Mouse (Mus musculus) olfactory bulb, adult 2 months (tissue): ENCODE results near the gene Car2. TPM values are rescaled to one million over a fixed set of nuclear protein-coding genes. Genes with fewer than 3 reads are reported as not detected.

Experiments used
- H3K27ac ChIP-seq: fragments of 200-500 bp; 2 replicates; pipeline ENCODE4 v1.5.1; 2012; ENCODE audit warnings: low read depth, low read length; ENCODE audit not compliant: insufficient read depth
- H3K4me1 ChIP-seq: fragments of 200-500 bp; 2 replicates; pipeline ENCODE4 v1.6.1; 2012; ENCODE audit warnings: low read length; ENCODE audit not compliant: control insufficient read depth, insufficient read depth
- H3K4me3 ChIP-seq: fragments of 200-500 bp; 2 replicates; pipeline ENCODE4 v1.5.1; 2012; ENCODE audit warnings: mild to moderate bottlenecking, low read depth, low read length, moderate library complexity; ENCODE audit not compliant: insufficient read depth
- CTCF ChIP-seq: fragments of 200-500 bp; IDR thresholded peaks from 2 replicates; pipeline ENCODE4 v1.5.1; 2012; ENCODE audit warnings: low read depth, mild to moderate bottlenecking, low read length, moderate library complexity; ENCODE audit not compliant: insufficient read depth
- POLR2A ChIP-seq: fragments of 200-500 bp; IDR thresholded peaks from 2 replicates; pipeline ENCODE4 v1.6.1; 2012; ENCODE audit warnings: mild to moderate bottlenecking, low read depth, low read length, moderate library complexity; ENCODE audit not compliant: insufficient read depth
- WGBS: fragments of 180-500 bp; shearing (Covaris S2); methylation state at CpG from one replicate; pipeline ENCODE4 v1.1.7; 2018; 5-methylcytosine and 5-hydroxymethylcytosine counted together
- polyA plus RNA-seq: library from polyadenylated mRNA; stranded (reverse); fragments of >200 nt; gene quantifications from 2 replicates; pipeline ENCODE4 v1.2.4, GENCODE M21; 2012; ENCODE audit warnings: low replicate concordance; ENCODE audit not compliant: missing spikeins, insufficient read depth, insufficient read length

The Car2 gene
- polyA plus RNA-seq, 1 experiment: not detected

DNA sequence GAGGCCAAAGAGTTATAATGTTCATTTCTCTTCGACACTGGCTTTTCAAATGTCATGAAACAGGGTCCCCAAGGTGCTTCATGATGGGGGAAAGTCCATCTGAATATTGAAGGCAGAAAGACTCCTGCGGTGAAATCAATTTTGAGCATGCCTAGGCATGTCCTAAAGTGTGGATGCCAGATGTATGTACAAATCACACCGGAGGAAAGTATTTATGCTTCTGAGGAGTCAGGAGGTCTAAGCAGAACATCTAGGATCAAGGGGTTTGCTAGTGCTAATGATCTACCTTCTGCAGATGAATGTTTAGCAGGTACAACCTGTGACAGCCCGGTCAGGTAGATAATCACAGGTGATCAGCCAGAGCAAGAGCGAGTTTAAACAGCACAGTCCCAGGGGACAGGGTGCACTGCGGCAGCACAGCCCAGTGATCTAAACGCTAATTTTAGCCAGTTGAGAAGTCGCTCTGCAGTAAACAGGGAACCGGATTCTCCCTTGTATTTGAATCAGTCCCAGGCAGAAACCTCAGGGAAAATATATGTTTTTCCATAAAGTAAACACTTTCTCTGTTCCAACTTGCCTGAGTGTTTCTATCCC lies 9.7 kb upstream of the Car2 start:
- H3K4me1 ChIP-seq: no peaks in the 10 kb centered on the region
- WGBS: 86% methylated on average over 9 of the region's 9 CpGs
- no peak for TF ChIP-seq POLR2A
- TF ChIP-seq CTCF: no peak
- no peak overlapping the region for H3K4me3 ChIP-seq
- no peak overlapping the region for H3K27ac ChIP-seq

DNA sequence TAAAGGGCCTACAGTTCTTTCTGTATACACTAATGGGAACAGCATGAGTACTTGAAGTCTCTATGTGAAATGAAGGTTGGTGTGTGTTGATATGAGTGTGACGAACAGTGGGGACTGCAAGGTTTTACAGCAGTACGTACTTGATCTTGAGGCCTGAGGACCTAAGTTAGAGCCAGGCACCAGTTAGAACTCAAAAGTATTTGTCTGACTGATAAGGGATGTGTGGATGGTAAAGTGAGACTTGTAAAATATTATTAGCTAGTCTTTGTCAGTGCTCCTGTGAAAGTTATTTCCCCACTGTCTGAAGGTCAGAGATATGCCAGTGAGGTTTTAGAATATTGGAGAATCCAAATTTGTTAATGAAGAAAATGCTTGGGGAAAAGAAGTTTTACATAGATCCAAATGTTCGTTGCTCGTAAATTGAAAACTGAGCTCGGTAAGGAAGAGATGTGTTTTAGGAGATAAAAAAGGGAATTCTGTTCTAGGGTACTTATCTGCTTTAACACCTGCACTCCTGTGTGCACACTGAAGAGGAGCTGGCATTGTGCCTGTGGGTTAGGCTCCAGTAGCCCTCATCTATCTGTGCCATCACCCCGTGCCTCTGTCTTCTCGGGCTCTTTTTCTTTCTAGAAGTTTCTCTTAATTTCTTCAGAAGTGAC lies 8.7 kb upstream of the Car2 start:
- H3K4me3 ChIP-seq: no peak overlapping the region
- WGBS: 94% methylated on average over 7 of the region's 7 CpGs
- H3K27ac ChIP-seq: no peak overlapping the region
- no peaks in the 10 kb centered on the region for H3K4me1 ChIP-seq
- TF ChIP-seq POLR2A: no peak
- TF ChIP-seq CTCF: no peak

DNA sequence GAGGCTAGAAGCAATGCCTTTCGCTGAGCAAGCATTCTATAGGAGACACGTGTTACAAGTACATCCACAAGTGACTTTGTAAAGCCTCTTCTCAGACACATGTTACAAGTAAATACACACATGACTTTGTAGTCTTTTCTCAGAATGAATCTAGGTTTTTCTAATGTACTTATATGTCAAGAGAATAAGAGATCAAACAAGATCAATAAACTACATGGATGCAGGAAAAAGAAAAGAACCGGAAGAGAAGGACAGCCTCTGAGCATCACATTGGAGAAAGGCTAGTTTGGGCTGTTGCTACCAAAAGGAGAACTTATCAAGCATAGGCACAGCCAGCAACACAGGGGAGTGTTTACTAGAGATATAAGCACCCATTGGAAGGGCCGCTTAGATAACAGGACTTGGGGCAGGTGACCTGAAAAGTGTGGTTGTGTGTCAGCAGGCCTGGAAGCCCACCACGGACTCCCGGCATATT lies 7.3 kb upstream of the Car2 start:
- TF ChIP-seq CTCF: no peak
- TF ChIP-seq POLR2A: no peak

DNA sequence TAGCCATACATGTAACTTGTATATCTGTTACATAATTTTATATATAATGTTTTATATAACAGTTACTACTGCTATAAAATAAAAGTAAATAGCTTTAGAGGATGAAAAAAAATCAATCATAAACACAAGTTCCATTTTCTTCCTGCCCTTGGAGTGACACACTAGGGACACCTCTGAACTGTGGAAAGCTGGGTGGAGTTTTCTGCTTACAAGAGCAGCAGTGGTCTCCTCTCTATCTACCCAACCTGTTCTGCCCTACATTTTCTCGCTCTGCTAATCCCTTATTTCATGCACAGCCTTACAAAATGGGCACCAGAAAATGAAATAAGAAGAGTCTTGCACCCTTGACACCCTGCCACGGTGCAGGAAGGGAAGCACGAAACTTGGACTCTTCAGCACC lies 6.8 kb upstream of the Car2 start:
- no peak for TF ChIP-seq POLR2A
- 92% methylated on average over 3 of the region's 3 CpGs for WGBS
- Histone ChIP-seq H3K4me3 (no peak overlapping the region), H3K27ac (no peak overlapping the region), H3K4me1 (no peaks in the 10 kb centered on the region)

More for the DNA sequence above, 7.3 kb upstream of the Car2 start:
- no peak overlapping the region for H3K4me3 ChIP-seq
- no peak overlapping the region for H3K27ac ChIP-seq
- H3K4me1 ChIP-seq: no peaks in the 10 kb centered on the region
- 82% methylated on average over 6 of the region's 6 CpGs for WGBS

DNA sequence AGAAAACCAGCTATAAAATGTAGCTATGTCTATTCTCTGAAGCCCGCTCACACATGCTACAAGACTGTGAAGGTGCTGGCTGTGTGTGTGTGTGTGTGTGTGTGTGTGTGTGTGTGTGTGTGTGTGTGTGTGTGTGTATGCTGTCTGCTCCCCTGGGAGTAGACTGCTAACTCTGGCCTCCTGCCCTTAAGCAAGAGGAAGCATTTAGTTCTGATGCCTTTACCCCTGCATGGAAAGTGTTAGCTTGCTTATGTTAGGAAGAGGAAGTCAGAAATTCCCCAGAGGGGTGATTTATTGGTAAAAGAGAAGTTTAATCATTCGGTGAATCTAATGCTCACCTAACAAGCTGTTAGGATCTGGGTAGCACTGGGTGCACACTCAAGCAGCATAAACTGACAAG lies 5.8 kb upstream of the Car2 start:
- H3K4me1 ChIP-seq: no peaks in the 10 kb centered on the region
- no peak overlapping the region for H3K4me3 ChIP-seq
- TF ChIP-seq POLR2A (no peak), CTCF (no peak)
- no peak overlapping the region for H3K27ac ChIP-seq
- WGBS: 82% methylated on average over 2 of the region's 2 CpGs

DNA sequence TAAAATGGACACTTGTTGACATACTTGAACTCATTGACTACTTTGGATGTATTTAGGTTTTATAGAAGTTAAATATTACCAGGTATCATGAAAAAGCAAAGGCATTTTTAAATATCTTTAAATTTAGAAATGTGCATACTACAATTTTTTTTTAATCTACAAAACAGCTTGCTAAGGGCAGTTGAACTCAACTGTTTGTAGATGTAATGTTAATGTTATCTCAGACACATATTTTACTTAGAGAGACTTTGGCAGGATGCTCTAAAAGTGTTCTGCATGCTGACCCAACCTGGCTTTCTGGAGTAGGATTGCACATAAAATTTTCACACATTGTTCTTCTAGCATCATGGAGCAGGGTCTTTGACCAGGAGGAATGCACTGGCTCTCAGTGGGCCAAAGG lies 4.1 kb upstream of the Car2 start:
- H3K4me3 ChIP-seq: no peak overlapping the region
- no peak for TF ChIP-seq CTCF
- TF ChIP-seq POLR2A: no peak
- no peaks in the 10 kb centered on the region for H3K4me1 ChIP-seq
- H3K27ac ChIP-seq: no peak overlapping the region

DNA sequence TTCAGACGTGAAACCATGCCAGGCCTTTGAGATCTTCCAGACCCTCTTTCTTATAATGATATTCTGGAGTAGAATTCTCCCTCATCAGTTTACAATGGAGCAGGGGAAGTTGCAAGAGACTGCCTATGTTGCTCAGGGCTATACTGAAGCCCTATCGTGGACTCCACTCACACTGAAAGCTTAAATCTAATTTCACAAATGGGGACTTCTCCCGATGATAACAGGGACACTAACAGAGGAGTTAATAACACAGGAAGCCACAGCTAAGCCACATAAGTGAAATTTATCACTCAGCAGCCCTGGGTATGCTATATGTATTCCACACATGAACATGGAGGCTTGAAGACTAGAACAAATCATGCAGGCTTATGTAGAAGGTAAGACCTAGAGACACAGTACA lies 3.3 kb upstream of the Car2 start:
- TF ChIP-seq CTCF (no peak), POLR2A (no peak)
- 78% methylated on average over 3 of the region's 3 CpGs for WGBS
- no peak overlapping the region for H3K27ac ChIP-seq
- H3K4me1 ChIP-seq: 0 out of 2 replicates have a peak, but pooled peaks cover 2% of the 10 kb centered on the region
- no peak overlapping the region for H3K4me3 ChIP-seq

DNA sequence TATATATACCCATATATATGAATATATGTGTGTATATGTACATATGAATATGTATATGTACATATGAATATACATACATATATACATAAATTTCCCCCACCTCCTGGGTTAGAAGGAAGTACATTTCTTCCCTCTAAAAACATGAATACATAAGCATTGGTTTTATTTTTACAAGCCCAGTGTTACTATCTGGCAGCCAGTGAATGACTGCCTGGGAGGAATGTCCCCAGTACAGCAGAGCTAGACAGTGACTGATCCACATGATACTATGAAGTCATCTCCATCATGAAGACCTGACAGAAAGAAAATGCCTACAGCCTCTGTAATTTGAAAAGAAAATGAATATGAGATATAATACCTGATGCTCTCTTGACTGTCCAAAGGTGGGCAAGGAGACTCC lies 1.2 kb upstream of the Car2 start:
- TF ChIP-seq POLR2A (no peak), CTCF (no peak)
- Histone ChIP-seq H3K4me1 (peaks cover 5% of the 10 kb centered on the region; the same call in 1 of the 2 replicates), H3K4me3 (no peak overlapping the region), H3K27ac (no peak overlapping the region)

DNA sequence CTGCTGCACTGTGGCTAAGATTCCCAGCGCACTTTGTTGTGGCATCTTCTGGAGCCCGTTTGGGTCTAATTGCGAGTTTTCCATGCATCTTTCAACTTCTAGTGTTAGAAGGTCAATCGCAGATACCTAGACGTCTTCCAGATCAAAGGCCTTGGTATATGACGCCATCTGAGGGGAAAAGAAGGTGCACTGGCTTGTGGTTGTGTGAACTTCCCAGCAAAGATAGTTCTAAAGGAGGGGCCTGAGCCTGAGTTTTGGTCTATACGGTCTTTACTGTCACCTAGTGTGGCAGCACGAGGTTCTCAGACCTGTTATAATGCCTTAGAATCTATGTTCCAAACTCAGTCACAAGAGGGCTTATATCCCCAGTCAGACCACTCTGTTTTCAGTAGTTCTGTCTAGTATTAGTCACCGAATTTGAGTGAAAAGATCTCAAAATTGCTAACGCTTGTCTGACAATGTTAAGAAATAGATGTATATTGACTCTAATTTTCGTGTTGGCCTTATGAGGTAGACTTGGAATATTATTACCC lies 1.1 kb downstream of the Car2 start:
- H3K4me3 ChIP-seq: peak overlapping the region; percentile 56
- H3K4me1 ChIP-seq: peaks cover 5% of the 10 kb centered on the region; the same call in 1 of the 2 replicates
- TF ChIP-seq POLR2A (no peak), CTCF (no peak)
- 49% methylated on average over 11 of the region's 11 CpGs for WGBS
- H3K27ac ChIP-seq: no peak overlapping the region
